Mouse (Mus musculus) brain, embryonic 14.5 days (tissue): ENCODE data around the gene Bcar1.

ENCODE experiments used
- CTCF ChIP-seq: fragments of 200-500 bp; IDR thresholded peaks from 2 replicates; pipeline ENCODE4 v1.5.1; 2012; ENCODE audit warnings: inconsistent platforms, mild to moderate bottlenecking, moderate library complexity, borderline replicate concordance; ENCODE audit not compliant: insufficient read depth, insufficient read length; ENCODE audit errors: extremely low read depth
- POLR2A ChIP-seq: fragments of 200-500 bp; IDR thresholded peaks from 2 replicates; pipeline ENCODE4 v1.6.1; 2012; ENCODE audit warnings: mild to moderate bottlenecking, inconsistent platforms, borderline replicate concordance; ENCODE audit not compliant: poor library complexity, insufficient read depth, insufficient read length, severe bottlenecking; ENCODE audit errors: extremely low read depth

DNA sequence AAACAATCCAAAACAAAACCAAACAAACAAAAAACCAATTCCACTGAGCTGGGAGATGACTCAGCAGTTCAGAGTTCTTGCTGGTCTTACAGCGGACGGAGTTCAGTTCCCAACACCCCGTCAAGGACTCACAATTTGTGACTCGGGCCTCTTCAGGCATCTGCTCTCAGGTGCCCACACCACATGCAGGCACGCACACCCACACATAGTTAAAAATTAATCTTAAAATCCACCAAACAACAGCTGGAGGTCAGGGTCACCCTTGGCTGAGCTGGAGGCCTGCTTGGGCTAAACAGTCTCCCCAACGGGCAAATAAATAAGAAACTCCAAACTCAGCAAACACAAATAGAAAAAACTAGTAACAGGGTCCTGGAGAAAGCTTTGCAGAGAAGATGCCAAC lies 35.3 kb downstream of the Bcar1 start:
- no peak for TF ChIP-seq POLR2A
- TF ChIP-seq CTCF: no peak
